Mouse (Mus musculus): ENCODE results near the gene Kiss1. TPM values are rescaled to one million over a fixed set of nuclear protein-coding genes. Genes with fewer than 3 reads are reported as not detected.
A peak's percentile ranks its signal among the peaks of the same experiment; 100 is the strongest.
"Not testable (repeated sequence)": the region's sequence is repeated elsewhere in the genome, so short reads cannot be mapped to it uniquely, and the experiment has no call there.

Gene Kiss1
- polyA plus RNA-seq, 1 experiment from 2014 or later: not detected

- Histone ChIP-seq H3K4me3 (ENCODE audit: low read depth, low read length) (no peak overlapping the region), H3K27me3 (ENCODE audit: control insufficient read depth, insufficient read depth, low read length) (peaks cover 2% of the 10 kb centered on the region; the same call in 1 of the 2 replicates), H3K9ac (replicated peaks; ENCODE audit: low read length) (no peak overlapping the region), H3K9me3 (replicated peaks; ENCODE audit: control insufficient read depth, low read length) (no peaks in the 10 kb centered on the region), H3K4me1 (ENCODE audit: control insufficient read depth, insufficient read depth, low read length) (no peaks in the 10 kb centered on the region), H3K4me2 (ENCODE audit: low read depth, low read length) (no peak overlapping the region), H3K27ac (replicated peaks; ENCODE audit: low read depth, low read length) (no peak overlapping the region), H3K36me3 (replicated peaks; ENCODE audit: control insufficient read depth, insufficient read depth, low read depth, low read length) (no peaks in the 10 kb centered on the region)
- 78% methylated on average over 6 of the region's 6 CpGs for WGBS
- DNase-seq (ENCODE audit: low spot score) (no peak), ATAC-seq (replicated peaks; ENCODE audit: insufficient number of reproducible peaks, low FRiP score, low TSS enrichment, low read depth) (no peak)
Observed at GRCm38 (mm10) chr1:133333937-133334336, 12.3 kb downstream of the Kiss1 start.

DNA sequence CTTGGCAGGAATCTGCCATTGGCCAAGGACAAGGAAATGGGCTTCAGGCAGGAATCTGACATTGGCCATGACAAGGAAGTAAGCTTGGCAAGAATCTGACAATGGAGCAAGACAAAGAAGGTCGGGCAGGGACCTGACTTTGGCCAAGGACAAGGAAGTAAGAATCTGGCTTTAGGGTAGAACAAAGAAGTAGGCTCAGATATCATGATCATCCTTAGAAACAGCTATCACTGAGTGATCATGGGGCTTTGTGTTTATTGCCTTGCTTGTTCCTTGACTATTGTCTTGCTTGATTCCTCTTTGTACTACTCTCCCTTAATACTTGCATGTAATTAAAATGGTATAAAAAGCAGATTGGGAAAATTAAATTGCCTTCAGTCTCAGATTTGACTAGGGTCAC, 18.7 kb downstream of the Kiss1 start:
- DNase-seq (ENCODE audit: low spot score); H3K9ac ChIP-seq (replicated peaks; ENCODE audit: low read length); H3K9me3 ChIP-seq (replicated peaks; ENCODE audit: control insufficient read depth, low read length); H3K36me3 ChIP-seq (replicated peaks; ENCODE audit: control insufficient read depth, insufficient read depth, low read depth, low read length); H3K27me3 ChIP-seq (ENCODE audit: control insufficient read depth, insufficient read depth, low read length); ATAC-seq (replicated peaks; ENCODE audit: insufficient number of reproducible peaks, low FRiP score, low TSS enrichment, low read depth); H3K4me2 ChIP-seq (ENCODE audit: low read depth, low read length); H3K27ac ChIP-seq (replicated peaks; ENCODE audit: low read depth, low read length); H3K4me3 ChIP-seq (ENCODE audit: low read depth, low read length); H3K4me1 ChIP-seq (ENCODE audit: control insufficient read depth, insufficient read depth, low read length): not testable (repeated sequence)
- 67% methylated on average over 1 of the region's 1 CpGs for WGBS

DNA sequence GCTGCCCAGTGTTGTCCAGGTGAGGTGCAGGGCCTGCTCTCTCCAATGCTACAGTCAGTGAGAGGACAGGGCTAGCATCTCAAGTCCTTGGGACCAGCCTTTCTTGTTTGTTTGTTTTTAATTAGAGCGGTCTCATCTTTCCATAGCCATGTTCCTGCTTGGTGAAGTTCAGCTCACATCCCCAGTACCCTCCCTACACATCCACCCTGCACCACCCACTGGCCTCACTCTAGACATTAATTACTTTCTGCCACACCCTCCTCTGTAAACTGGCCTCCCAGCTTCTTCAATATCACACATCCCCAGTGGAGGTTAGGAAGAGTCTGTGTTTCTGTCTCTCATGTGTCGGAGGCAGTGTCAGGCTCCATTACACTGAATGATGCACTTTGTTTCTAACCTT, 22.7 kb downstream of the Kiss1 start:
- no peak for ATAC-seq (replicated peaks; ENCODE audit: insufficient number of reproducible peaks, low FRiP score, low TSS enrichment, low read depth)
- WGBS: 93% methylated on average over 2 of the region's 2 CpGs
- no peaks in the 10 kb centered on the region for H3K27me3 ChIP-seq (ENCODE audit: control insufficient read depth, insufficient read depth, low read length)

DNA sequence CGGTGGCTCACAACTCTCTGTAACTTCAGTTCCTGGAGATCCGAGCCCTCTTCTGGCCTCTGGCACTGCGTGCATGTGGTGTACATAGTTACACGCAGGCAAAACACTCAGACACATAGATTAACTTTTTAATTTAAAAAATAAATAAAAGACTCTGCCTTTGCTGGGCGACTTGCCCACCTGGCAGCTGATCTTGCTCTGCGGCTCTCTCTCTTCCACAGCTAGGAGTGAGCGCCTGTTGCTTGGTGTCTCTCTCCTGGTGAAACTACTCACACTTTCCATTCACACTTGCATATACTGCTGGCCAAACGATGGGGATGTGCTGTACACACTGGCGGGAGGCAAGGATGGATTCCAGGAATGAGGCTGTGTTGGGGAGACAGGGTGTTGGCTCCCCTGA, 24.9 kb downstream of the Kiss1 start:
- H3K4me2 ChIP-seq (ENCODE audit: low read depth, low read length): no peak overlapping the region
- no peaks in the 10 kb centered on the region for H3K9me3 ChIP-seq (replicated peaks; ENCODE audit: control insufficient read depth, low read length)
- H3K4me3 ChIP-seq (ENCODE audit: low read depth, low read length): no peak overlapping the region
- no peak for DNase-seq (ENCODE audit: low spot score)
- H3K27me3 ChIP-seq (ENCODE audit: control insufficient read depth, insufficient read depth, low read length): no peaks in the 10 kb centered on the region
- 90% methylated on average over 9 of the region's 9 CpGs for WGBS
- ATAC-seq (replicated peaks; ENCODE audit: insufficient number of reproducible peaks, low FRiP score, low TSS enrichment, low read depth): no peak
- no peaks in the 10 kb centered on the region for H3K36me3 ChIP-seq (replicated peaks; ENCODE audit: control insufficient read depth, insufficient read depth, low read depth, low read length)
- no peaks in the 10 kb centered on the region for H3K4me1 ChIP-seq (ENCODE audit: control insufficient read depth, insufficient read depth, low read length)
- H3K27ac ChIP-seq (replicated peaks; ENCODE audit: low read depth, low read length): no peak overlapping the region
- H3K9ac ChIP-seq (replicated peaks; ENCODE audit: low read length): no peak overlapping the region

More for the DNA sequence above, 22.7 kb downstream of the Kiss1 start:
- H3K36me3 ChIP-seq (replicated peaks; ENCODE audit: control insufficient read depth, insufficient read depth, low read depth, low read length): no peaks in the 10 kb centered on the region
- no peaks in the 10 kb centered on the region for H3K4me1 ChIP-seq (ENCODE audit: control insufficient read depth, insufficient read depth, low read length)
- no peak overlapping the region for H3K27ac ChIP-seq (replicated peaks; ENCODE audit: low read depth, low read length)
- DNase-seq (ENCODE audit: low spot score): no peak
- H3K4me3 ChIP-seq (ENCODE audit: low read depth, low read length): no peak overlapping the region
- H3K9ac ChIP-seq (replicated peaks; ENCODE audit: low read length): no peak overlapping the region
- no peak overlapping the region for H3K4me2 ChIP-seq (ENCODE audit: low read depth, low read length)
- no peaks in the 10 kb centered on the region for H3K9me3 ChIP-seq (replicated peaks; ENCODE audit: control insufficient read depth, low read length)

DNA sequence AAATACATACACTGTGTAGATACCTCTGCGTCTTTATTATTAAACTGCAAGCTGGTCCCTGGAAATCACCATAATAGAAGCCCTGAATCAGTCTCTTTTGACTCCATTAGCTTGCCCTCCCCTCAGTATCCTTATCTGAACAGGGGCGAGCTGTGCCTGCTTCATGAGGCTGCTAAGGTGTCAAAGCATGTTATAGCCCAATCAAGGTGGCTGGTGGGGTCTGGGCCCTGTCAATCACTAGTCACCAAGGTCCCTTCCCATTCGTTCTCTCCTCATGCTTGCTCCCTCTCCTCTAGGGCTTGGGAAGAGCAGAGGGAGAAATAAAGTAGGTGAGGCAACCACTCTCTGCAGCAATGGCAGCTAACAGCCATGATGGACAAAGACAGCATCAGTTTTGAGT, 25.6 kb downstream of the Kiss1 start:
- H3K4me3 ChIP-seq (ENCODE audit: low read depth, low read length): no peak overlapping the region
- no peak for ATAC-seq (replicated peaks; ENCODE audit: insufficient number of reproducible peaks, low FRiP score, low TSS enrichment, low read depth)
- no peaks in the 10 kb centered on the region for H3K9me3 ChIP-seq (replicated peaks; ENCODE audit: control insufficient read depth, low read length)
- H3K36me3 ChIP-seq (replicated peaks; ENCODE audit: control insufficient read depth, insufficient read depth, low read depth, low read length): no peaks in the 10 kb centered on the region
- no peak overlapping the region for H3K27ac ChIP-seq (replicated peaks; ENCODE audit: low read depth, low read length)
- H3K4me2 ChIP-seq (ENCODE audit: low read depth, low read length): no peak overlapping the region
- WGBS: 78% methylated on average over 3 of the region's 3 CpGs
- no peak for DNase-seq (ENCODE audit: low spot score)
- no peaks in the 10 kb centered on the region for H3K27me3 ChIP-seq (ENCODE audit: control insufficient read depth, insufficient read depth, low read length)
- no peaks in the 10 kb centered on the region for H3K4me1 ChIP-seq (ENCODE audit: control insufficient read depth, insufficient read depth, low read length)
- H3K9ac ChIP-seq (replicated peaks; ENCODE audit: low read length): no peak overlapping the region

DNA sequence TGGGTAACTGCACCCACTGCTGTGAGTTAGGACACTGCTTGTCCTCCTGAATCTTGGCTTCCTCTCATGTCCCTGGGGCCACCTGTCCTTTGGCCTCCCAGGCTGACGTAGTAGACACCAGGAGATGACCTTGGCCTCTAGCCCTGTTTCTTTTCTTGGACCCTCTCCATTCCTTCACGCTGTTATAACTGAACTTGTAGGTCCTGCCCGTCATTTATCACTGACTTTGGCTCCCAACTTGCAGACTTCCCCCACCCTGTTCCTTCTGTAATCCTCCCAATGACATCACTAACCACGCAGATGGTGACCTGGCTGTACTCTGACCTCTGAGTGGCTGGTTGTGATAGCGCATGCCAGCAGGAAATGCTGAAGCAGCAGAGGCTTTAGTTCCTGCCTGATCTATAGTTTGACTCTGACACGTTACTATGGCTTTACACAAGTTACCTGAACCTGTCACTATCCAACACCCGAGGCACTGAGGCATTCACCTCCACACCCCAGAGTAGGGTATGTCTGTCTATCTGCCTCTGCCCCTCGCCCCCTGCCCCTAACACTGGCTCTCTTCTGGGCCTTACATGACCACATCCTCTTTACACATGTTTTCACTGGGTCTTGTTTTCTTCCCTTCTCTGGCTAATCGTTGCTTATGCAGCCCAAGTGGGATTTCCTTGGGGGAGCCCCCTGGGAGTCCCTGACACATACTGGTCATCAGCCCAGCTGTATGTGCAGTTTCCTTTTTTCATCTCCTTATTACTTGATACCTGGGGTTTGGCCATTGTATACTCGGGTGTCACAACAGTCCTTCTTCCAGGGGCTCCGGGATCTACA, 26.2 kb downstream of the Kiss1 start:
- Histone ChIP-seq H3K27me3 (ENCODE audit: control insufficient read depth, insufficient read depth, low read length) (no peaks in the 10 kb centered on the region), H3K4me1 (ENCODE audit: control insufficient read depth, insufficient read depth, low read length) (no peaks in the 10 kb centered on the region), H3K9me3 (replicated peaks; ENCODE audit: control insufficient read depth, low read length) (no peaks in the 10 kb centered on the region), H3K27ac (replicated peaks; ENCODE audit: low read depth, low read length) (no peak overlapping the region), H3K36me3 (replicated peaks; ENCODE audit: control insufficient read depth, insufficient read depth, low read depth, low read length) (no peaks in the 10 kb centered on the region), H3K9ac (replicated peaks; ENCODE audit: low read length) (no peak overlapping the region), H3K4me2 (ENCODE audit: low read depth, low read length) (no peak overlapping the region), H3K4me3 (ENCODE audit: low read depth, low read length) (no peak overlapping the region)
- DNase-seq (ENCODE audit: low spot score): no peak
- 72% methylated on average over 11 of the region's 11 CpGs for WGBS
- ATAC-seq (replicated peaks; ENCODE audit: insufficient number of reproducible peaks, low FRiP score, low TSS enrichment, low read depth): no peak

- H3K4me2 ChIP-seq (ENCODE audit: low read depth, low read length): no peak within 1 kb of the TSS
- H3K4me3 ChIP-seq (ENCODE audit: low read depth, low read length): no peak within 1 kb of the TSS
- 91% methylated on average over 1 of the region's 1 CpGs for WGBS
- no peak for DNase-seq (ENCODE audit: low spot score)
- H3K36me3 ChIP-seq (replicated peaks; ENCODE audit: control insufficient read depth, insufficient read depth, low read depth, low read length): no peaks in the 10 kb centered on the region
- H3K27ac ChIP-seq (replicated peaks; ENCODE audit: low read depth, low read length): no peak within 1 kb of the TSS
- H3K4me1 ChIP-seq (ENCODE audit: control insufficient read depth, insufficient read depth, low read length): no peaks in the 10 kb centered on the region
- H3K9ac ChIP-seq (replicated peaks; ENCODE audit: low read length): no peak within 1 kb of the TSS
- ATAC-seq (replicated peaks; ENCODE audit: insufficient number of reproducible peaks, low FRiP score, low TSS enrichment, low read depth): no peak
- no peaks in the 10 kb centered on the region for H3K27me3 ChIP-seq (ENCODE audit: control insufficient read depth, insufficient read depth, low read length)
- no peaks in the 10 kb centered on the region for H3K9me3 ChIP-seq (replicated peaks; ENCODE audit: control insufficient read depth, low read length)
Observed at GRCm38 (mm10) chr1:133350210-133350609, 28.5 kb downstream of the Kiss1 start, which contains the start of gene Ren1. TSS of gene Ren1 (plus strand) at chr1:133350510.

DNA sequence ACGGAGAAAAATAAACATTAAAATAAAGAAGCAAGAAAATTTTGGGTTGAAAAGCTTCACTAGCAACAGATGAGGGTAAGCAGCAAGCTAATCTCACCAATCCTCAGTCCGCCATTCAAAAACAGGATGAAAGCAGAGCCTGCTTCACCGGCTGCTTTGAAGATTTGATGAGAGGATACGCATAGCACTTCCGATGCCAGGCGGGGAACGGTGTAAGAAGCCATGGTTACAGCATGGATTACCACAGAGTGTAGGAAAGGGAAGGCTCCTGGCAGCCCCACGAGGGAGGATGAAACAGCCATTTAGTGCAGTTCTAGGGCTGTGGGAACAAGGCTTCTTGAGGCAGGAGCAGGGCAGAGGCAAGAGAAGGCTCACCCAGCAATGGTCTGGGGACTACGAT, 30.1 kb downstream of the Kiss1 start:
- no peaks in the 10 kb centered on the region for H3K27me3 ChIP-seq (ENCODE audit: control insufficient read depth, insufficient read depth, low read length)
- no peak overlapping the region for H3K9ac ChIP-seq (replicated peaks; ENCODE audit: low read length)
- H3K4me2 ChIP-seq (ENCODE audit: low read depth, low read length): no peak overlapping the region
- H3K36me3 ChIP-seq (replicated peaks; ENCODE audit: control insufficient read depth, insufficient read depth, low read depth, low read length): no peaks in the 10 kb centered on the region
- H3K4me1 ChIP-seq (ENCODE audit: control insufficient read depth, insufficient read depth, low read length): no peaks in the 10 kb centered on the region; the same call in 1 of the 2 replicates
- H3K27ac ChIP-seq (replicated peaks; ENCODE audit: low read depth, low read length): no peak overlapping the region
- ATAC-seq (replicated peaks; ENCODE audit: insufficient number of reproducible peaks, low FRiP score, low TSS enrichment, low read depth) (no peak), DNase-seq (ENCODE audit: low spot score) (peak; percentile 30)
- WGBS: 55% methylated on average over 9 of the region's 9 CpGs
- H3K4me3 ChIP-seq (ENCODE audit: low read depth, low read length): no peak overlapping the region
- no peaks in the 10 kb centered on the region for H3K9me3 ChIP-seq (replicated peaks; ENCODE audit: control insufficient read depth, low read length)

Data from embryonic facial prominence, embryonic 11.5 days (tissue).